Mouse (Mus musculus): ENCODE measurements around the gene Ankrd34a.

The Ankrd34a gene

GRCm38 (mm10) chr3:96606618-96607017 is 10.2 kb downstream of the Ankrd34a start:
- DNase-seq (ENCODE audit: low read depth), result no peak

- no peak for DNase-seq (ENCODE audit: low read depth)
Measured at GRCm38 (mm10) chr3:96617941-96618340, 21.5 kb downstream of the Ankrd34a start.

- DNase-seq (ENCODE audit: low read depth), result no peak
Measured at GRCm38 (mm10) chr3:96623201-96623600, 26.8 kb downstream of the Ankrd34a start.

- DNase-seq (ENCODE audit: low read depth), result peak; percentile 95
Measured at GRCm38 (mm10) chr3:96629729-96630600, 33.5 kb downstream of the Ankrd34a start, which contains the start of gene Rbm8a. TSS of gene Rbm8a (plus strand) at chr3:96629933.

- no peak for DNase-seq (ENCODE audit: low read depth)
Measured at GRCm38 (mm10) chr3:96632058-96632457, 35.6 kb downstream of the Ankrd34a start.

GRCm38 (mm10) chr3:96634015-96634414 is 37.6 kb downstream of the Ankrd34a start:
- no peak for DNase-seq (ENCODE audit: low read depth)

GRCm38 (mm10) chr3:96634928-96635879 is 38.8 kb downstream of the Ankrd34a start, which contains the start of the genes Pex11b and Gm42957:
TSS of gene Pex11b (plus strand) at chr3:96635376.
TSS of gene Gm42957 (plus strand) at chr3:96635474.
- DNase-seq (ENCODE audit: low read depth), result peak; percentile 57

- no peak for DNase-seq (ENCODE audit: low read depth)
Measured at GRCm38 (mm10) chr3:96635906-96636305, 39.5 kb downstream of the Ankrd34a start.

- no peak for DNase-seq (ENCODE audit: low read depth)
Measured at GRCm38 (mm10) chr3:96636448-96636847, 40.0 kb downstream of the Ankrd34a start.

- DNase-seq (ENCODE audit: low read depth), result no peak
Measured at GRCm38 (mm10) chr3:96639219-96639618, 42.8 kb downstream of the Ankrd34a start.

- DNase-seq (ENCODE audit: low read depth), result no peak
Measured at GRCm38 (mm10) chr3:96645018-96645649, 48.7 kb downstream of the Ankrd34a start, which contains the start of gene Itga10. TSS of gene Itga10 (plus strand) at chr3:96645584.

- DNase-seq (ENCODE audit: low read depth), result no peak
Measured at GRCm38 (mm10) chr3:96647365-96647764, 50.9 kb downstream of the Ankrd34a start.
